Mouse (Mus musculus) fibroblast of lung, adult 2 months (primary cell): ENCODE results near the gene Ephb4.
A peak's percentile ranks its signal among the peaks of the same experiment; 100 is the strongest.

Source experiments
- DNase-seq: peaks from one replicate; pipeline ENCODE4 v3.0.0-alpha.2; 2011; ENCODE audit warnings: low read depth

Ephb4 gene

DNA sequence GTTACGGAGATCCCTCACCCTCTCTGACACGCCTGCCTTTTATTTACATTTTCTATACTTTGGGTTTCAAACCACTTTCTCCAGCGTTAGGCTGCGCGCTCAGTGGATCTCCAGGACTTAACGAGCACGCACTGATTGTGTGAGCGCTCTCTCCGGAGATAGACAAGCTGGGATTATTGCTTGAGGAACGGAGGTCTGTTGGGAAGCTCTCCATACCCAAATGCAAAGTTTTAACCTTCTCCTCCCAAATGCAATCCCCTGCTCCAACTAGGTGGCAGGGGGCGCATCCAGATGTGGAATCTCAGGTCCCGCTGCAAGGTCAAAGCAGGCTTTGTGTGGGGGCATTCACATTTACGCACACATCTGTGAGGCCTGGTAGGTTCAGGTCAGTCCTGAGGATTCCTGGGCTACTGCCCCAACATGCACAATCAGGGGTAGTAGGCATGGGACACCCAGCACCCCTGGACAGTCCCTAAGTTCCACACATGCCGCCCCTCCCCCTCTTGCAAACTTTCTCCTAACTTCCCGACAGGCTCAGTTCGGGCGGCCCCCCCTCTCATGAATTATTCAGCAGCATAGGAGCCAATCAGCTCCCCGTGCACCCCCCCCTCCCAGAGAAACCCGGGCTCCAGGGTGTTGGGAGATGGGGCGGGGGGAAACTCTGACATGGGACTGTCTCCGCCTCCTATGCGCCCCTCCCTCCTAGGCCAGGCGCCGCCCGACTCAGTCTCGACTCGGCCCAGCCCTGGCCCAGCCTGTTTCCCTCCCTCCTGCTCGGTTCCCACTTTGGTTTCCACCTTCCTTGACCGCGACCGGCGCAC lies at the start of gene Ephb4:
TSS of gene Ephb4 (plus strand) at position 726 of the 821 bp plus-strand sequence.
- peak; percentile 88 for DNase-seq

DNA sequence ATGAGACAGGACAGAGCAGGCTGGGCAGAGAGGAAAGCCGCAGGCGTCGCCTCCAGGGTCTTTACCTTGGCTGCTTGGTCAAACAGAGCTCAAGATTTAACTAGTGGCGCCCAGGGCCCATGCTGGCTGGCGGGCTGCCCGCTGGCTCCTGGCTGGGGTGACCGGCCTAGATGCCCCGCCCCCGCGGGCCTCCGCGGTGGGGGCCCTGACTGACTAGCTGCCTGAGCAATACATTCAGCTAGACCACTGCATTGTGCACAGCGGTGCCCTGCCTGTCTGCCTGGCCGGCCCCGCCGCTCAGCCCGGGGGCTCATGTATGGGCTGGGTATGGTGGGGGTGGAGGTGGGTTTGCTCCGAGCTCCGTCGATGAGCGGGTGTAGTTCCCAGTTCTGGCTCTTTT lies 48.7 kb upstream of the Ephb4 start:
- no peak for DNase-seq

DNA sequence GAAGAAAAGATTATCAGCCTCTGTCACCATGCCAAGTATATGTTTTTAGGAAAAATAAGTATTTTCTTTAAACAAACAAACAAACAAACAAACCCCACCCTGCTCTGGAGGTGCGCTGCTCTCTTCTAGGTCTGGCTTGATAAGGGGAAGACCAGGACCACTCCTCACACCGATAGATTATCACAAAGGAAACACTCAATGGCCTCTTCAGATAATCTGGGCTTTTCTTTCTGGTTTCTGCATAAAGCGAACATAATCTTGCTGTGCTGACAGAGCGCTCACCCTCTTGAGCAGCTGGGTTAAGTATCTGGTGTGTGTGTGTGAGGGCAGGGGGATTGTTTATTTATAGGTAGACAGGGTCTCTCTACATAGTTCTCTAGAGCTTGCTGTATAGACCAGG lies 46.3 kb upstream of the Ephb4 start:
- no peak for DNase-seq

DNA sequence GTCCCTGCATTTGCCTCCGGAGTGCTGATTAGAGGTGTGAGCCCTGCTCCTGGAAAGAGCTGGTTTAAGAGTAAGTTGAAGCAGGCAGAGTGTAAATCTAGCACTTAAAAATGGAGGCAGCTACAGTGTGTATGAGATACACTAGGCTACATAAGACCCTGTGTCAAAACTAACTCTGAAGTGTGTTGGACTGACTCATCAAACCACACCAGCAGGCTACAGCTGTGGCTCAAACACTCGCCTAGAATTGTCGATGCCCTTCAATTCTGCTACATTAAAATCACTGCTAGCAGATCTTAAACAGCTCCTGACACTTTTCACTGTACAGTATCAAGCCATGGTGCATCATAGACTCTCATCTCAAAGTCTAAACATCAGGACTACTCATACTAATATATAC lies 45.7 kb upstream of the Ephb4 start:
- DNase-seq: no peak

DNA sequence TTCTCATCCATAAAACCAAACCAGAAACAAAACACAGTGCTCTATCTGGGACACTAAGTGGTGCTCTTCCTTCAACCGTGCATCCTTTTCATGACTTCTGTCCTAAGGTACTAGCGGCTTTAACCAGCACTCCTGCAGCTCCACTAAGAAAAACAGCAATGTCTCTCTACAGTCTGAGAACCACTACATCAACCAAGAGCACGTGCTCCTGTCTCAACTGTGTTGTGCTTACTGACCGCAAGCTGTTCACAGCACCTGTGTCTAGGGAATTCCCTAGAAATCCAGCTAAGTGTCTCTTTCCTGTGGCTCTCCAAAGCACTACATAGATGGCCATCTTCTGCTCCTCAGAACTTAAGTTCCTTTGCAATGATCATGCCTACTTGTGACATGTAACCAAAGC lies 45.1 kb upstream of the Ephb4 start:
- no peak for DNase-seq

DNA sequence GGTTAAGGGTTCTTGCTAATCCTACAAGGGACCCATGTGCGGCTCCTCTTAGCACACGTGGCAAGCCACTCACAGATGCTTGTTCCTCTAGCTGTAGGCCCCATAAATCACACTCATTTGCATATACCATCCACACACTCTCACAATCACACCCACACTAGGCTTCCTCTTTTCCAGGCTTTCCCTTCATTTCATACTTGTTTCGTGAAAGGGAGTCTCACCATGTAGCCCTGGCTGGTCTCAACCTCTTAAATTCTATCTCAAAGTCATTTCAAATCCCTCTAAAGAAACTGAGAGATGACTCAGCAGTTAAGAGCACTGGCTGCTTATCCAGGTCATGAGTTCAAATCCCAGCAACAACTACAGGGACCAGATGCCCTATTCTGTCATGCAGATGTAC lies 44.1 kb upstream of the Ephb4 start:
- no peak for DNase-seq

DNA sequence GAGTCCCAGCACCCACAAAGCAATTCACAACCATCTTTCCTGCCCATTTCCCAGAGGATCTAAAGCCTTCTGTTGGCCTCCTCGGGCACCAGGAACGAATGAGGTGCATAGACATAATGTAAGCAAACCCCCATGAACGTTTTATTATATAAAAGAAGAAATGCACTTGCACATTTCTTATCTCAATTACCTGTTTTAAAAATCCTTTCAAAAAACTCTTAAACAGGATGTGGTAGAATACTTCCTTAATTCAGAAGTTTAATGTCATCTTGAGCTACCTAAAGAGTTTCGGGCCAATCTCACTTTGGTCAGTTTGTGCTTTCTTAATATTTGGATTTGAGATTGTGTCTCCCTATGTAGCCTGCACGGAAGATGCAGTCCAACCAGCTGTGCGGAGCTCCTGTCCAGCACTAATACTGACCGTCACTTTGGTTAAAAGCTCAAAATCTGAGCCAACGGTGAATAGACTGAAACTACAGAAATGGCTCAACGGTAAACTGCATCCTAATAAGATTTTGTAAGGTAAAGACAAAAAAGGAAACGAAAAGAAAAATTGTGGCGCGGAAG lies 43.4 kb upstream of the Ephb4 start:
- no peak for DNase-seq

DNA sequence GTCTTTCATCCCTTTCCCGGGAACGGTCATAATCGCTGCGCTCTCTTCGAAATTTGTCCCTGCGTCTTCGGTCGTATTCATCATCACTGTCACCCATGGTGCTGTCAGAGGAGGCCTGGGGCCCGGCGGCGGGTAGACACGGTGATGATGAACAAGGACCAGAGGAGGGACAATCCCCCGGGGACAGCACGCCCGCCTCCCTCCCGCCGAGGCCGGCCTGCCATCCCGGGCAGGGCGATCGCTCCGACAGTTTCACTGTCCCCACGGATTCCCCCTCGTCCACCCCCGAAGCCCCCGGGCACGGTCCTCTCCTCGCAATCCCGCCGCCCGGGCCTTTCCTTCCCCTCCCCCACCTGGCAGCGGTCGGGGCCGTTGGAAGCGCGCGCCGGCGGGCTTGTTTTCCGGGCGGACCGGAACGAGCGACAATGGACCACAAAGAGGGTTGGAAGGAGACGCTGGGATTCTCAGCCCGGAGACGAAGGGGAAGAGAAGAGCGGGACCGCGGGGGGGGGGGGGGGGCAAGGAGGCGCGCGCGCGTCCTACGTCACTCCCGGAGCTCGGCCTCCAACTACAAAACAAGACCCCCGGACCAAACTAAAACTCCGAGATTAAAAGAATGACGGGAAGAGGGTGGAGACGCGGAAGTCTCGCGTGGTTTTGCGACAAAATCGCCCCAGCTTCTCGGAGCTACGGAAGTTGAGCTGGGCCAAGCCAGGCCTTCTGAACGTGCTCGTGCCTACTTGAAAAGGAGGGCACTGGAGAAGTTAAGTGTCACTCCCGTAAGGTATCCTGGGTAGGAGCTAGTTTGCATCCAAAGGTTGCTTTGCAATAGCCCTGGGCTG lies 42.6 kb upstream of the Ephb4 start, which contains the start of gene Srrt:
TSS of gene Srrt (minus strand) at position 604 of the 842 bp plus-strand sequence.
- peak; percentile 93 for DNase-seq

DNA sequence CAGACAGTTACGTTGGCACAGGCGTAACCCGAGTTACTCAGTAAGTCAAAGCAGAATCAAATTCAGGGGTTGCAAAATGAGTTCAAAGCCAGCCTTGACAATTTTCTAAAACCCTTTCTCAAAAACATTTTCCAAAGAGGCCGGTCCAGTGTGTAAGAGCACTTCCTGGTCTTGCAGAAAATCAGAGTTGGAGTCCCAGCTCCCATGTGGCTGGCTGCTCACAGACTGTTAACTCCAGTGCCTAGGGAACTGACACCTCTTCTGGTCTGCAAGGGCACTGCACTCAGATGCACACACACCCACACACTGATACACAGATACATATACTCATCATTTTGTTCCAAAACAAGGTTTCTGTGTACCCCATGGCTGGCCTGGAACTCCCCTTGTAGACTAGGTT lies 41.6 kb upstream of the Ephb4 start:
- no peak for DNase-seq

DNA sequence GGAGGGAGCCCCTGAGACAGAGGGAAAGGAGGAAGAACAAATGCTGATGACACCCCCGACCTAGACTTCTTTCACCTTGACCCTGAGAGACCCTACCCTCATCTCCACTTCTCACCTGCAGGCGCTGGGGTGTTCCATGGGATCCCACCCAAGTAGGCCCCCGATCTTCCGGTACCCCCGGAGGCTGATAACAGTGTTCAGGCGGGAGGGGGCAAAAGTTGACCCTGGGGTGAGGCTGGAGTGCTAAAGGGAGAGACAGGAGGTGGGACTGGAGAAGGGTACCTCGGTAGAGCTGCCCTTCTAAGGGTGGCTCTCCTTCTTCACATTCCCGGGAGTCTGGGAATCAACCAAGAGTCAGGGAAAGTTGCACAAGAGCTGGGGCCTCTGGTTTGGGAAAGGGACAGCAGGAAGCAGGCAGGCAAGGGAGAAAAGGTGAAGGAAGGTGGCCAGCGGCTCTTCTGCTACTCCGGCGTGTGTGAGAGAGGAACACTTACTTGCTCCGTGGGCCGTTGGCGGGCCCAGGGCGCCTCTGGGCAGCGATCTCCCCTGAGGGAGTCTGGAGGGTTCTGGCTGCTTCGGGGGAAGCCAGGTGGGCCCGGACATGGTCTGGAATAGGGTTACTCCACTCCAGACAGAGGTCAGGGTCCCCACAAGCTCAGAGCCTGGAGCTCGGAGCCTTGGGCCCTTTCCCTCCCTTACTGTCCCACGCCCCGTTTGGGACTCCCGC lies 36.3 kb upstream of the Ephb4 start:
- no peak for DNase-seq

DNA sequence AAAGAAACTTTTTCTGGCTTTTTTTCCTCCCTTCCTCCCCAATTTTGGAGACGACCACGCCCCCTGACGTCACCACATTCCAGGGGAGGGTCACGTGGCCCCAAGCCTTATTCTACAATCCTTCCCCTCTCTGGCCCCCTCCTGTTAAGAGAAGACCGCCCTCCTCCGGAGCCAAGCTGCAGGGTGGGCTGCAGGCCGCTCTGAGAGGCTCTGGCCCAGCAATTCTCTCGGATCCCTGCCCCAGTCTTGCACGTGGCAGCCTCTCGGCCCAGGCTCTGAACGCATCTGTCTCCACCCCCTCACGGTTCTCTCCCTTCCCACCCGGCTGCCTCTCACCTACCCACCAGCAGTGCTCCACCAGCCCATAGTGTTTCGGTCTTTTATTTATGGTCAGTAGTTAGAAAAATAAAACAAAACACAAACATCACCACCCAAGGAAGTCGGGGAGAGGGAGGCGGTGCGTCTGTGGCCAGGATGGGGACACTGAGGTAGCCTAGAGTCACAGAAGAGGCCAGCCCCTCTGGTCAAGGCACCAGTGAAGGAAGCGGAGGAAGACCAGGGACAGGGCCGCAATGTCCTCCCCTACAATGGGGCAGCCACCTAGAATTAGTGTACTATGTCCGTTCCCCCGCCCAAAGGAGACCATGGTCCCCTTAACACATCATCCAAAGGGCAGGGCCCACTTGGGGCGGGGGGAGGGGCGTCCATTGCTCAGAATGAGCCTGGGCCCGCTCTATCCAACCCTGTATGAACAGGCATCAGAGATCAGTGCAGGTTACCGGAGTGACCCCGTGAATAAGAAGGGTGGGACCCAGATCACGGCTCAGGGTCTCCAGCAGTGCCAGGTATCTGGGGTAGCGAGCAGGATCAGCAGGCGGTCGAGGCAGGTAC lies 35.5 kb upstream of the Ephb4 start, which contains the start of gene Trip6:
TSS of gene Trip6 (minus strand) at position 212 of the 891 bp plus-strand sequence.
- peak; percentile 67 for DNase-seq

DNA sequence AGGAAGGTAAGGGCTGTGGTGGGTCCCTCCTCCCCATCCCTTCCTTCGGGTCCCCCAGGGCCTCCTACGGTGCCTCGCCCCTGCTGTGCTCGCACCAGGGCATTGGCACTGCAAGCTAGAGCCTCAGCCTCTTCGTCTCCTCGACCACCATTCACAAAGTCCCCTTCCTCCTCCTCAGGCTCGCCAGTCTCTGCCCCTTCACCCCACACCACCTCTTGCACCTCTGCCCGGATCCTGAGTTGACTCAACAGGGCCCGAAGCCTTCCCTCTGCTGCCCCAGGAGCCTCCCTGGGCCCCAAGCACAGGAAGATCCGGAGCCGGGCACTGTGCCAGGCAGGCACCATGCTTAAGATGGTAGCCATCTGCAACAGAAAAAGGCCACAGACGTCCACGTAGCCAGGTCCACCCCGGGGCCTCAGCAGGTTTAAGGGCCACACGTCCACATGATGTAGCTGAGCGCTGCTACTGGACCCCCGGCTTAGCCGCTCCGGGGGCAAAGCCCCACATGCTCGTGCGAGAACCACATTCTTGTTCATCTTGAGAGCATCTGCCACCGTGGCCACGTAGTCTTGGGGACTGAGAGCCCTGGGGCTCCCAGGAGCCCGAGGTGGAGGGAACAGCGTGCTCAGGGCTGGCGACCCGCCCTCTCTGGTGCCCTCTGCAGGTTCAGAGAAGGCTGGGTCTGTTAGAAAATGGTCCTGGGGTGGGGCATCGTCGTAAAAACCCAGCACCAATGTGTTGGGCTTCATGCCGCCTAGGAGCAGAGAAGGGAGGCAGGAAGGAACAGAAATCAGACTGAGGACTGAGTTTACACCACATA lies 34.6 kb upstream of the Ephb4 start:
- no peak for DNase-seq

DNA sequence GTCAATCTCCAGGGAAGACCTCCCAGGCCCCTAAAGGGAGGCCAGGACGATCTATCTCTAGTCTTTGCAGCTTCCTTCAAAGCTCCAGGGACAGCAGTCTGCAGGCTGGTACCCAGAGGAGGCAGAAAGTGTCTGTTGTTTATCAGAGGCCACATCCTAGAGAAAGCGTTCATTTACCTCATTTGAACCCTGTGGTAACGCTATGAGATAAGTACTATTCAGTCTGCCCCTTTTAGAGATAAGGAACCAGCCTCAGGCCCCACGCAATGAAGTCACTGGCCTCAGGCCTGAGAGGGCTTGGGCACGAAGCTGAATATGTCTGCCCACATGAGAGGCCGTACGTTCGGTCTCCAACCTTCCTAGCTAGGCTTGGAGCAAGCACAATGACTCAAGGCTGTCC lies 32.5 kb upstream of the Ephb4 start:
- no peak for DNase-seq

DNA sequence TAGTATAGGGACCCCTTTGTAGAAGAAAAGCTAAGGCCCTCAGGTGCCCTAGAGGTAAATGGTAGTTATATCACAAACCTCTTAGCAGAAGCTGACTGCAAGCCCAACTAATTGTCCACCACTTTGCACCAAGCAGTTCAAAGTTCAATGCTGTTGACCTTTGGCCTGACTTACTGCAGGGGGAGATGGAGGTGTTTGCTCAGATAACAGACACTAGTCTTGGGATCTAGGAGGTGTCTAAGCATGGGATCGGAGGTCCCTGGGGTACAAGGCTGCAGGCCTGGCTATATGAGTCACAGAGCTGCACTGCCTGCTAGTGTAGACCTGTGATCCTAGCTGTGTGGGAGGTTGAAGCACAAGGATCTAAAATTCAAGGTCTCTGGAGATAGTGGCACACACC lies 31.3 kb upstream of the Ephb4 start:
- no peak for DNase-seq

DNA sequence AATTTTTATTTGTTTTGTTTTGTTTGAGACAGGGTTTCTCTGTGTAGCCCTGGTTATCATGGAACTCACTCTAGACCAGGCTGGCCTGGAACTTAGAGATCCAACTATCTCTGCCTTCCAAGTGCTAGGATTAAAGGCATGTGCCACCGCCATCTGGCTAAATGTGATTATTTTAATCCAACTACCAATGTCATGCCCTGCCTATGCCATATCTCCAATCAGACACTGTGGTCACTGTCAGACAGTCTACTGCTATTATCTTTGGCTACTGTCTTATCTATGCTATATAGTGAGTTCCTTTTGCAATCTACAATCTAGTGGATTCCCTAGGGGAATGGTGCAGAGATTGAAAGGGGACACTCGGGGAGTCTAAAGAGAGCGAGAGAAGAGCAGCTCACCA lies 28.9 kb upstream of the Ephb4 start:
- DNase-seq: no peak

DNA sequence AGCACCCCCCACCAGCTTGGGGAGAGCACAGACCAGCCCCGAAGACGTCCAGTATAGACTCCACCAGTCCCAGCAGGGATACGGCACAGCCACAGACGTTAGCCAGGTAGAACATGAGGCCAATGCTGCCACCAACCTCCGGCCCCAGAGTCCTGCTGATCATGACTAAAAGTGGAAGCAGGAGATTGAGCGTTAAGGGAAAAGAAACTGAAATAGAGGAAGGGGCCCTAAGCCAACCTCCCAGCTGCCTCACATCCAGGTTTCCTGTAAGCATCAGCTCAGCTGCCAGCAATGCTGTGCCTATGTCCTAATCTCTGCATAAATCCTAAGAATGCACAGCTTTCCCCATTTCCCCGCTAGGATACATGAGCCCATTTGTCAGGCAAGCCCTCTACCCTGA lies 19.0 kb upstream of the Ephb4 start:
- DNase-seq: no peak

DNA sequence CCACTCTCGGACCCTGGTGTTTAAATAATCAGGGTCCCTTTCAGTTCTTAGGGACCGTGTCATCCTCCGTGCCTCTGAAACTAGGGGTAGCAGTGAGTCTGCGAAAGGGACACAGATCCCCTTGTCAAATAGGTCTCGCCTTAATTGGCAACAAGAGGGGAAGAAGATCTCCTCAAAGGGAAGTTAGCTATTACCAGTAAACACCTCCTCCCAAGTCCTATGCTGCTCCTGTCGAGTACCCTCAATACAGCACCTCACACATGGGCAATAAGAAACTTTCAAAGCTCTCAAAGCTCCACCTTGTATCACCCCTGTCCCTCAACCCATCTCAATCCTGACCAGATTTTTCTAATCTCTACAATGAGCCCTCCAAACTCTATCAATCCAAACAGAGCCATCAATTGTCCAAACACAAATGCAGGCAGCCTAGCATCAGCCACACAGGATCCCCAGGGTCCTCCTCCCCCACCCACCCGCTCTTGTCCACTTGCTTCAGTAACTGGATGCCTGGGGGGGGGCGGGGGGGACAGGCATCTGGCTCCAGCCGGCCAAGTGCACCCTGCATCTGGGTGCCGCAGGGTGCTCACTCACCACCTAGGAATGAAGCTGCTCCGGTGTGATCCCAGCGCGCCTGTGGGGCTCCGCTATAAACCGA lies 16.9 kb upstream of the Ephb4 start:
- DNase-seq: no peak

DNA sequence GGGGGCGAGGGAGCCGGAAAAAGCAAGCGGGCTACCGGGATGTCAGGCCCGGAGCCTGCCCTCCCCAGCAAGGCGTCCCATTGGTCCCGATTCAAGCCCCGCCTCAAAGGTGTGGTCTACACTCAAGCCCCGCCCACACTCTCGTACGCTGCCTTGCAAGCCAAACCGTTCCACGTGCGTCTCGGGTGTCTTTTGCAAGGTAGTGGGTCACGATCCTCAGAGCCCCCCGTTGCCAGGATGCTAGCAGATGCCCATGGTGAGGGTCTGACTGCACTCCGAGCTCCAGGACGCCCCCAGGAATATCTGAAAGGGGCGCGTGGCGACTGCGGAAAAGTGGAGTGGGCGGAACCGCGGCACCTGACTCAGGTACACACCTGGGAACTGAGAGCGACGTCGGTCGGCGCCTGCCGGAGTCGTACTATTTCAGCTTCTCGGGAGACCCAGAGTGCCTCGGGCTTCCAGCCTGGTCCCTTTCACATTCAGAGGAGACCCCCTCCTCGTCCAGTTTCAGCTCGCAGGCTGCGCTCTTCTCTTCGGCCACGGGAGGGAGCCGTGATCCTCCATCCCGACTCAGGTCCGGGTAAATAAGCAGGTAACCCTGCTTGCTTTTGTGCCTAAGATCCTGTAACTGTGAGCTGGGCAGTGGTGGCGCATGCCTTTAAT lies 16.3 kb upstream of the Ephb4 start, which contains the start of gene Slc12a9:
TSS of gene Slc12a9 (minus strand) at position 86 of the 663 bp plus-strand sequence.
- peak; percentile 86 for DNase-seq

DNA sequence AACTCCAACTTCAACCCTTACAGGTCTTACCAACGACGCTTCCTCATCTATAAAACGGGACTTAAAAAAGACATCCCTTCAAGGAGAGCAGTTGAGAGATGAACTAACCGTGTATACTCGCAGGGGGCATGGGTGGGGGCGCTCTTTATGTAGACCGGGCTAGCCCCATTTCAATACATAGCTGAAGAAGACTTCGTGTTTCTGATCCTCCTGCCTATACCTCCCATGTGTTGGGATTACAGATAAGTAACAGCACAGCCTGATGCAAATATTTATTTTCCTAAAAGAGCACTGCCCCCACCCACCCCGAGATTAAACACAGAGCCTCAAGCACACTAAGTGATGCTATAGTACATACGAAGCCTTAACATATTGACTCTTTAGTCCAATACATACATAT lies 15.6 kb upstream of the Ephb4 start:
- no peak for DNase-seq
